11 mouse cellular contexts compared by ENCODE assay signal in genomic region chr11:5498931-5499661, GRCm38 (mm10). TPM values are rescaled to one million over a fixed set of nuclear protein-coding genes. Genes with fewer than 3 reads are reported as not detected.
DNase-seq lines count a peak whose midpoint lies in the region; ATAC-seq lines count a peak whose summit lies in the region.
"Had no signal": no experiment of that assay in that cellular context is flagged by ENCODE, and none has a peak within 500 bp of the region (broad histone marks: within the 10 kb centered on the region; RNA-seq: fewer than 3 reads in every experiment).

No protein-coding gene starts in this region.

- no peaks in the 10 kb centered on the region for H3K36me3 ChIP-seq in heart, embryonic 14.5 days (ENCODE audit: control insufficient read depth, insufficient read depth, low read length)
- no peaks in the 10 kb centered on the region for H3K36me3 ChIP-seq in embryonic facial prominence, embryonic 10.5 days (replicated peaks)

- intact Hi-C loops in heart, postnatal 10 days (cut with DNase I) = no loop called here

- DNase-seq in heart, postnatal 10 days = no peak
- no peak for DNase-seq in embryonic facial prominence, embryonic 10.5 days (ENCODE audit: low spot score)
- peak; percentile 33 for DNase-seq in kidney, postnatal 10 days
- peak; percentile 51 for DNase-seq in lung, postnatal 25 days (ENCODE audit: low spot score)
- no peak for DNase-seq in frontal cortex, postnatal 14 days (ENCODE audit: low spot score in 2 of 2)
- no peak for DNase-seq in testis, postnatal 14 days (ENCODE audit: low spot score)
- DNase-seq in layer of hippocampus, postnatal 14 days (ENCODE audit: low spot score in 2 of 2) = no peak
- DNase-seq: adrenal gland, adult 2 months; cerebellum, postnatal 10 days had no signal

- no peaks in the 10 kb centered on the region for H3K4me1 ChIP-seq in heart, embryonic 14.5 days (ENCODE audit: control insufficient read depth in 2 of 2, insufficient read depth in 2 of 2, low read length in 2 of 2)
- peaks cover 8% of the 10 kb centered on the region for H3K4me1 ChIP-seq in embryonic facial prominence, embryonic 10.5 days

- no peak for ATAC-seq in heart, embryonic 14.5 days (ENCODE audit: insufficient number of reproducible peaks, insufficient read depth, low FRiP score, low read depth)
- ATAC-seq: CD4-positive, CD25-positive, alpha-beta regulatory T cell, adult 4 months had no signal

- no peaks in the 10 kb centered on the region for H3K27me3 ChIP-seq in heart, embryonic 14.5 days (ENCODE audit: control insufficient read depth, insufficient read depth, low read length)
- no peaks in the 10 kb centered on the region for H3K27me3 ChIP-seq in embryonic facial prominence, embryonic 10.5 days (replicated peaks; ENCODE audit: low read depth, poor library complexity, severe bottlenecking)

- H3K4me2 ChIP-seq in heart, embryonic 14.5 days (ENCODE audit: low read length) = no peak overlapping the region

- WGBS in heart, embryonic 14.5 days = 76% methylated on average over 13 of the region's 13 CpGs
- 72% methylated on average over 13 of the region's 13 CpGs for WGBS in embryonic facial prominence, embryonic 10.5 days

- H3K9ac ChIP-seq in heart, embryonic 14.5 days (ENCODE audit: low read length) = no peak overlapping the region

- H3K27ac ChIP-seq in heart, embryonic 14.5 days (replicated peaks in 1 of 2; ENCODE audit: control insufficient read depth in 1 of 2, insufficient read depth in 1 of 2, low read depth in 2 of 2, low read length in 2 of 2) = peak overlapping the region; percentile 2 to 10; a peak in 3 of 4 replicates
- 0 out of 2 replicates have a peak overlapping the region, but pooled peaks have one; percentile 30 for H3K27ac ChIP-seq in embryonic facial prominence, embryonic 10.5 days (replicated peaks)

- no peaks in the 10 kb centered on the region for H3K9me3 ChIP-seq in heart, embryonic 14.5 days (ENCODE audit: control insufficient read depth, low read length)
- no peaks in the 10 kb centered on the region for H3K9me3 ChIP-seq in embryonic facial prominence, embryonic 10.5 days

- H3K4me3 ChIP-seq in heart, embryonic 14.5 days (ENCODE audit: control insufficient read depth in 1 of 2, insufficient read depth in 1 of 2, low read depth in 1 of 2, low read length in 2 of 2) = no peak overlapping the region
- H3K4me3 ChIP-seq in embryonic facial prominence, embryonic 10.5 days = no peak overlapping the region

RNA-seq across cellular contexts. Expression of gene Xbp1, which starts 21.4 kb away (rescaled TPM):
- 114 and 121 TPM in 2 replicates for polyA plus RNA-seq in heart, embryonic 14.5 days (2014; fragmentation: Nextera tagmentation; extraction: Ambion mirVana)
- total RNA-seq in heart, postnatal 10 days (2021) = 10 to 100 TPM; 48.9 to 55.5 TPM
- polyA plus RNA-seq in embryonic facial prominence, embryonic 10.5 days (2016; fragmentation: Nextera tagmentation; extraction: Ambion mirVana) = 119 and 129 TPM in 2 replicates
- total RNA-seq in layer of hippocampus, postnatal 14 days (2021) = 10 to 100 TPM; 72.9 to 88.1 TPM

RNA-seq across cellular contexts. Expression of gene Ccdc117, which starts 42.9 kb away (rescaled TPM):
- 12.5 and 12.6 TPM in 2 replicates for polyA plus RNA-seq in heart, embryonic 14.5 days (2014; fragmentation: Nextera tagmentation; extraction: Ambion mirVana)
- total RNA-seq in heart, postnatal 10 days (2021) = 10 to 100 TPM; 13.9 to 17.1 TPM
- 28.7 and 33.2 TPM in 2 replicates for polyA plus RNA-seq in embryonic facial prominence, embryonic 10.5 days (2016; fragmentation: Nextera tagmentation; extraction: Ambion mirVana)
- total RNA-seq in layer of hippocampus, postnatal 14 days (2021) = 10 to 100 TPM in 1 of 2 experiments, 1 to 10 TPM in 1; 8.8 to 12.1 TPM

RNA-seq across cellular contexts. Expression of gene Znrf3, which starts 54.4 kb away (rescaled TPM):
- polyA plus RNA-seq in heart, embryonic 14.5 days (2014; fragmentation: Nextera tagmentation; extraction: Ambion mirVana) = 7.2 and 7.5 TPM in 2 replicates
- 10 to 100 TPM; 11.9 to 14.7 TPM for total RNA-seq in heart, postnatal 10 days (2021)
- 13.1 and 13.8 TPM in 2 replicates for polyA plus RNA-seq in embryonic facial prominence, embryonic 10.5 days (2016; fragmentation: Nextera tagmentation; extraction: Ambion mirVana)
- total RNA-seq in layer of hippocampus, postnatal 14 days (2021) = 10 to 100 TPM; 19.9 to 22.3 TPM

Comparison
In these comparisons a context has a peak if more than half of its experiments do, and no peak if none do; other contexts are left out.
1. DNase-seq: peak in kidney, postnatal 10 days (single experiment) and lung, postnatal 25 days (single experiment); none in heart, postnatal 10 days (0 of 2), embryonic facial prominence, embryonic 10.5 days (single experiment), frontal cortex, postnatal 14 days (0 of 2), testis, postnatal 14 days (single experiment) and layer of hippocampus, postnatal 14 days (0 of 2).